Mouse (Mus musculus): ENCODE measurements at regions not wholly inside any gene's neighbourhood (a gene's known extent, or its start where the extent isn't known, plus 50 kb on each side); places are given as distances from the start of the nearest gene placed in this dataset.

GRCm38 (mm10) chr12:113332226-113332625 lies 146.5 kb downstream of the Tmem121 start:
- TF ChIP-seq EP300 (IDR thresholded peaks at IDR 0.05; ENCODE audit: insufficient read depth, low read depth, low read length) (no peak), CTCF (IDR thresholded peaks at IDR 0.05) (no peak)

Measured in heart, adult 2 months (tissue).